In the genomic region with DNA sequence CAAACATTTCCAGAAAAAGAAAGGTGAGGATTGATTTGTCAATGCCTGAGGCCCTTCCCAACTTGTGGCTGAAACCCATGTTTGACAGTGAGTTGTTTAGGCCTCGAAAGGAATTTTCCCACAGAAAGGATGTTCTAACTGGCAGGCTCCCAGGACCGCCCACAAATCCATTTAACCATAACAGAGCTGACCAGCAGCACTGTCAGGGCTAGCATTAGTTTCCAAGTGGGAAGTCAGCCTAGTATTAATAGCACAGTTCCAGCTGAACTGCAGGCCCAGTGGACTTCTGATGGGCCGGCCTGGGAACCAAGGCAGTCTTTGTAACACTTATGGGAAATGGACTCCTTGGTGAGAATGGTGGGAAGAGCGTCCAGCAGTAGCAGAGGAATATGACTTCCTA, we compare ENCODE assay signal across 10 mouse cellular contexts.
A peak's percentile ranks its signal among the peaks of the same experiment; 100 is the strongest.
DNase-seq lines count a peak whose midpoint lies in the region; ATAC-seq and TF ChIP-seq lines count a peak whose summit lies in the region.
"Had no signal": no experiment of that assay in that cellular context is flagged by ENCODE, and none has a peak within 500 bp of the region (broad histone marks: within the 10 kb centered on the region; RNA-seq: fewer than 3 reads in every experiment).

No protein-coding gene starts in this region.

- ATAC-seq in kidney, embryonic 16.5 days (ENCODE audit: low FRiP score, low TSS enrichment), result no peak; the same call in 1 of the 2 replicates
- ATAC-seq in lung, embryonic 14.5 days (ENCODE audit: insufficient read depth), result peak; percentile 94
- ATAC-seq in forebrain, embryonic 13.5 days, result no peak

- H3K27me3 ChIP-seq in kidney, embryonic 16.5 days (ENCODE audit: insufficient read depth, low read length), result peaks cover 10% of the 10 kb centered on the region; the same call in 1 of the 2 replicates
- H3K27me3 ChIP-seq in lung, embryonic 14.5 days (ENCODE audit: insufficient read depth, low read length), result no peaks in the 10 kb centered on the region
- H3K27me3 ChIP-seq in forebrain, embryonic 13.5 days, result no peaks in the 10 kb centered on the region
- H3K27me3 ChIP-seq: heart, embryonic 15.5 days had no signal

- H3K36me3 ChIP-seq in kidney, embryonic 16.5 days (ENCODE audit: insufficient read depth, low read length), result no peaks in the 10 kb centered on the region
- H3K36me3 ChIP-seq in lung, embryonic 14.5 days (ENCODE audit: insufficient read depth), result no peaks in the 10 kb centered on the region
- H3K36me3 ChIP-seq in forebrain, embryonic 13.5 days (ENCODE audit: poor library complexity, severe bottlenecking), result no peaks in the 10 kb centered on the region
- H3K36me3 ChIP-seq: embryonic facial prominence, embryonic 13.5 days; heart, embryonic 15.5 days had no signal

- TF ChIP-seq CTCF in lung, embryonic 14.5 days (IDR thresholded peaks at IDR 0.05; ENCODE audit: low read depth), result no peak

- H3K27ac ChIP-seq in kidney, embryonic 16.5 days (ENCODE audit: low read length), result no peak overlapping the region
- no peak overlapping the region for H3K27ac ChIP-seq in lung, embryonic 14.5 days (ENCODE audit: low read depth)
- H3K27ac ChIP-seq in forebrain, embryonic 13.5 days, result no peak overlapping the region
- H3K27ac ChIP-seq: embryonic facial prominence, embryonic 13.5 days; heart, embryonic 15.5 days had no signal

- H3K9me3 ChIP-seq in kidney, embryonic 16.5 days (ENCODE audit: low read length), result no peaks in the 10 kb centered on the region
- no peaks in the 10 kb centered on the region for H3K9me3 ChIP-seq in lung, embryonic 14.5 days (ENCODE audit: low read depth, low read length)
- H3K9me3 ChIP-seq in forebrain, embryonic 13.5 days (replicated peaks), result no peaks in the 10 kb centered on the region
- H3K9me3 ChIP-seq: embryonic facial prominence, embryonic 13.5 days; heart, embryonic 15.5 days had no signal

- no peaks in the 10 kb centered on the region for H3K4me1 ChIP-seq in kidney, embryonic 16.5 days (ENCODE audit: insufficient read depth, low read length)
- H3K4me1 ChIP-seq in lung, embryonic 14.5 days (ENCODE audit: insufficient read depth), result no peaks in the 10 kb centered on the region
- H3K4me1 ChIP-seq in forebrain, embryonic 13.5 days, result no peaks in the 10 kb centered on the region
- H3K4me1 ChIP-seq: embryonic facial prominence, embryonic 13.5 days; heart, embryonic 15.5 days had no signal

- no peak overlapping the region for H3K4me3 ChIP-seq in kidney, embryonic 16.5 days (ENCODE audit: low read length)
- no peak overlapping the region for H3K4me3 ChIP-seq in lung, embryonic 14.5 days (ENCODE audit: low read depth, low read length)
- H3K4me3 ChIP-seq in forebrain, embryonic 13.5 days, result no peak overlapping the region
- H3K4me3 ChIP-seq: embryonic facial prominence, embryonic 13.5 days; heart, embryonic 15.5 days had no signal

- peak; percentile 20 for DNase-seq in kidney, adult 11 months
- peak; percentile 69 for DNase-seq in NIH3T3 (ENCODE audit: low read depth)
- DNase-seq in gastrocnemius, postnatal 14 days, result peak; percentile 46
- DNase-seq in lung, embryonic 14.5 days, result peak; percentile 86
- no peak for DNase-seq in thymus, postnatal 25 days
- DNase-seq in urinary bladder, adult 2 months (ENCODE audit: low spot score), result no peak

- intact Hi-C loops in gastrocnemius, postnatal 14 days (cut with DNase I; ENCODE audit: low total_unique reads), result no loop called here

- 65% methylated on average over 4 of the region's 4 CpGs for WGBS in kidney, embryonic 16.5 days
- 45% methylated on average over 4 of the region's 4 CpGs for WGBS in lung, embryonic 14.5 days
- 81% methylated on average over 4 of the region's 4 CpGs for WGBS in forebrain, embryonic 13.5 days

- no peak overlapping the region for H3K4me2 ChIP-seq in kidney, embryonic 16.5 days (replicated peaks; ENCODE audit: low read depth, low read length)
- H3K4me2 ChIP-seq in lung, embryonic 14.5 days, result no peak overlapping the region
- H3K4me2 ChIP-seq in forebrain, embryonic 13.5 days, result no peak overlapping the region
- H3K4me2 ChIP-seq: embryonic facial prominence, embryonic 13.5 days; heart, embryonic 15.5 days had no signal

- no peak overlapping the region for H3K9ac ChIP-seq in kidney, embryonic 16.5 days (replicated peaks; ENCODE audit: low read length)
- H3K9ac ChIP-seq in lung, embryonic 14.5 days, result no peak overlapping the region
- H3K9ac ChIP-seq in forebrain, embryonic 13.5 days, result no peak overlapping the region
- H3K9ac ChIP-seq: embryonic facial prominence, embryonic 13.5 days; heart, embryonic 15.5 days had no signal

Comparison
In these comparisons a context has a peak if more than half of its experiments do, and no peak if none do; other contexts are left out.
1. DNase-seq: peak in kidney, adult 11 months (single experiment), NIH3T3 (single experiment), gastrocnemius, postnatal 14 days (single experiment) and lung, embryonic 14.5 days (single experiment); none in thymus, postnatal 25 days (single experiment) and urinary bladder, adult 2 months (single experiment).